8 mouse cellular contexts compared by ENCODE assay signal in genomic region chr2:34801516-34802482, GRCm38 (mm10). TPM values are rescaled to one million over a fixed set of nuclear protein-coding genes. Genes with fewer than 3 reads are reported as not detected.
DNase-seq lines count a peak whose midpoint lies in the region; ATAC-seq and TF ChIP-seq lines count a peak whose summit lies in the region.

No protein-coding gene starts in this region.

- no peak for TF ChIP-seq CTCF in lung, adult 2 months (IDR thresholded peaks at IDR 0.05; ENCODE audit: insufficient read depth, low read length)

- intact Hi-C loops in heart, postnatal 25 days (cut with DNase I), result no loop called here

- H3K9ac ChIP-seq in ES-E14 (ENCODE audit: insufficient read depth, low read depth, low read length, poor library complexity, severe bottlenecking), result peak overlapping the region; percentile 96
- H3K9ac ChIP-seq in forebrain, embryonic 15.5 days (replicated peaks), result peak overlapping the region; percentile 84

- in situ Hi-C loops in ES-E14 (cut with MboI; ENCODE audit: low sequenced_read_pairs in 2 of 2, unreplicated experiment in 2 of 2), result no loop called here

- H3K4me2 ChIP-seq in forebrain, embryonic 15.5 days (replicated peaks), result peak overlapping the region; percentile 49

- DNase-seq in ES-E14 (ENCODE audit: low read depth, low spot score), result peak; percentile 98
- DNase-seq in cerebellum, adult 11-12 months, result peak; percentile 98
- peak; percentile 96 for DNase-seq in heart, postnatal 25 days (ENCODE audit: low spot score)
- DNase-seq in layer of hippocampus, adult 18-20 months (ENCODE audit: low spot score in 2 of 2), result peak; percentile 96 to 99
- DNase-seq in lung, adult 2 months, result peak; percentile 97
- DNase-seq in thymus, adult 18-20 months, result peak; percentile 94 to 97

- peaks cover 8% of the 10 kb centered on the region for H3K36me3 ChIP-seq in ES-E14 (ENCODE audit: control insufficient read depth, insufficient read depth, low read length, poor library complexity, severe bottlenecking)
- peaks cover 12% of the 10 kb centered on the region for H3K36me3 ChIP-seq in forebrain, embryonic 15.5 days

- 4% methylated on average over 39 of the region's 39 CpGs for WGBS in forebrain, embryonic 15.5 days
- 6% methylated on average over 39 of the region's 39 CpGs for WGBS in lung, adult 2 months

- peak overlapping the region; percentile 90 for H3K27ac ChIP-seq in ES-E14 (ENCODE audit: insufficient read depth, low read depth, low read length, poor library complexity, severe bottlenecking)
- H3K27ac ChIP-seq in forebrain, embryonic 15.5 days (replicated peaks), result peak overlapping the region; percentile 93

- ATAC-seq in forebrain, embryonic 15.5 days (replicated peaks), result peak; percentile 98
- ATAC-seq in neutrophil, adult 5-6 weeks (ENCODE audit: extremely low read depth, insufficient number of reproducible peaks, low FRiP score, poor library complexity, severe bottlenecking), result peak; percentile 97

- H3K4me1 ChIP-seq in ES-E14 (ENCODE audit: control insufficient read depth in 2 of 2, insufficient read depth in 2 of 2, low read length in 2 of 2, poor library complexity in 1 of 2), result no peaks in the 10 kb centered on the region
- peaks cover 33% of the 10 kb centered on the region for H3K4me1 ChIP-seq in forebrain, embryonic 15.5 days
- peaks cover 11% of the 10 kb centered on the region for H3K4me1 ChIP-seq in lung, adult 2 months (ENCODE audit: control insufficient read depth, insufficient read depth, low read length)

- TF ChIP-seq POLR2A in lung, adult 2 months (IDR thresholded peaks at IDR 0.05; ENCODE audit: borderline replicate concordance, extremely low read depth, low read depth, low read length), result peak; percentile 98

- H3K4me3 ChIP-seq in ES-E14 (ENCODE audit: insufficient read depth in 1 of 2, low read depth in 1 of 2, low read length in 2 of 2, poor library complexity in 1 of 2, severe bottlenecking in 1 of 2), result peak overlapping the region; percentile 94 to 99
- H3K4me3 ChIP-seq in forebrain, embryonic 15.5 days, result peak overlapping the region; percentile 74
- peak overlapping the region; percentile 91 for H3K4me3 ChIP-seq in lung, adult 2 months (replicated peaks; ENCODE audit: extremely low read depth, low read depth, low read length)

- H3K27me3 ChIP-seq in forebrain, embryonic 15.5 days, result no peaks in the 10 kb centered on the region

- no peaks in the 10 kb centered on the region for H3K9me3 ChIP-seq in ES-E14 (ENCODE audit: control insufficient read depth, insufficient read depth, low read depth, low read length)
- no peaks in the 10 kb centered on the region for H3K9me3 ChIP-seq in forebrain, embryonic 15.5 days

TF ChIP-seq in ES-E14, 5 proteins besides CTCF, POLR2A, EP300 and RAD21:
- TF ChIP-seq ZNF384 (IDR thresholded peaks at IDR 0.05; ENCODE audit: low read depth, low read length) (no peak), HCFC1 (IDR thresholded peaks at IDR 0.05; ENCODE audit: borderline replicate concordance, insufficient read depth, low read length) (peak; percentile 95)
TF ChIP-seq in ES-E14: peak in this region for 1.

RNA-seq across cellular contexts. Expression of gene Rabepk, which starts 2.1 kb away (rescaled TPM):
- 32.7 and 34.7 TPM in 2 replicates for total RNA-seq in ES-E14 (2012; rRNA removed)
- polyA plus RNA-seq in forebrain, embryonic 15.5 days (2015; fragmentation: Nextera tagmentation; extraction: Ambion mirVana), result 25.5 and 30.8 TPM in 2 replicates
- total RNA-seq in heart, postnatal 25 days (2021), result 10 to 100 TPM; 11.3 to 15.5 TPM
- total RNA-seq in layer of hippocampus, adult 18-20 months (2021), result 10 to 100 TPM; 31.3 to 34.5 TPM
- 18.8 and 24.4 TPM in 2 replicates for polyA plus RNA-seq in lung, adult 2 months (2012; rRNA removed)
- total RNA-seq in neutrophil, adult 5-6 weeks (2017), result 9.7 and 16.6 TPM in 2 replicates

RNA-seq across cellular contexts. Expression of gene Fbxw2, which starts 24.3 kb away (rescaled TPM):
- 50.9 and 57.2 TPM in 2 replicates for total RNA-seq in ES-E14 (2012; rRNA removed)
- polyA plus RNA-seq in forebrain, embryonic 15.5 days (2015; fragmentation: Nextera tagmentation; extraction: Ambion mirVana), result 111 and 113 TPM in 2 replicates
- total RNA-seq in heart, postnatal 25 days (2021), result 10 to 100 TPM; 41.9 to 45.2 TPM
- 10 to 100 TPM; 76.8 to 80.0 TPM for total RNA-seq in layer of hippocampus, adult 18-20 months (2021)
- 46.0 and 59.3 TPM in 2 replicates for polyA plus RNA-seq in lung, adult 2 months (2012; rRNA removed)
- total RNA-seq in neutrophil, adult 5-6 weeks (2017), result 94.5 and 100 TPM in 2 replicates

RNA-seq across cellular contexts. Expression of gene Hspa5, which starts 30.0 kb away (rescaled TPM):
- total RNA-seq in ES-E14 (2012; rRNA removed), result 1,484 and 1,772 TPM in 2 replicates
- 384 and 395 TPM in 2 replicates for polyA plus RNA-seq in forebrain, embryonic 15.5 days (2015; fragmentation: Nextera tagmentation; extraction: Ambion mirVana)
- 100 to 1,000 TPM; 686 to 854 TPM for total RNA-seq in heart, postnatal 25 days (2021)
- 100 to 1,000 TPM; 382 to 385 TPM for total RNA-seq in layer of hippocampus, adult 18-20 months (2021)
- polyA plus RNA-seq in lung, adult 2 months (2012; rRNA removed), result 463 and 672 TPM in 2 replicates
- 603 and 618 TPM in 2 replicates for total RNA-seq in neutrophil, adult 5-6 weeks (2017)

RNA-seq across cellular contexts. Expression of gene Gm34653, which starts 31.0 kb away (rescaled TPM):
- total RNA-seq in ES-E14 (2012; rRNA removed), result 0.53 and 0.62 TPM in 2 replicates
- polyA plus RNA-seq in forebrain, embryonic 15.5 days (2015; fragmentation: Nextera tagmentation; extraction: Ambion mirVana), result not detected in 2 replicates
- not detected for total RNA-seq in heart, postnatal 25 days (2021)
- not detected for total RNA-seq in layer of hippocampus, adult 18-20 months (2021)
- not detected in 2 replicates for polyA plus RNA-seq in lung, adult 2 months (2012; rRNA removed)
- not detected in 2 replicates for total RNA-seq in neutrophil, adult 5-6 weeks (2017)

RNA-seq across cellular contexts. Expression of gene Gapvd1, which starts 46.8 kb away (rescaled TPM):
- 41.1 and 47.0 TPM in 2 replicates for total RNA-seq in ES-E14 (2012; rRNA removed)
- polyA plus RNA-seq in forebrain, embryonic 15.5 days (2015; fragmentation: Nextera tagmentation; extraction: Ambion mirVana), result 122 and 134 TPM in 2 replicates
- total RNA-seq in heart, postnatal 25 days (2021), result 10 to 100 TPM; 35.6 to 38.0 TPM
- 100 to 1,000 TPM in 1 of 2 experiments, 10 to 100 TPM in 1; 99.5 to 103 TPM for total RNA-seq in layer of hippocampus, adult 18-20 months (2021)
- 16.7 and 20.3 TPM in 2 replicates for polyA plus RNA-seq in lung, adult 2 months (2012; rRNA removed)
- total RNA-seq in neutrophil, adult 5-6 weeks (2017), result 118 and 132 TPM in 2 replicates

Comparison
In these comparisons a context has a peak if more than half of its experiments do, and no peak if none do; other contexts are left out.
1. Peak in every context shown above with its lines: DNase-seq, ATAC-seq, H3K4me3 ChIP-seq and H3K27ac ChIP-seq.